Comparison of ENCODE assay signal across 14 mouse cellular contexts in genomic region chr8:13025487-13026224, GRCm38 (mm10). TPM values are rescaled to one million over a fixed set of nuclear protein-coding genes. Genes with fewer than 3 reads are reported as not detected.
DNase-seq lines count a peak whose midpoint lies in the region; ATAC-seq lines count a peak whose summit lies in the region.
"Had no signal": no experiment of that assay in that cellular context is flagged by ENCODE, and none has a peak within 500 bp of the region (broad histone marks: within the 10 kb centered on the region; RNA-seq: fewer than 3 reads in every experiment).

Gene F7 (plus strand): TSS chr8:13026034.

- 65% methylated on average over 10 of the region's 10 CpGs for WGBS in hindbrain, embryonic 10.5 days
- WGBS in hindbrain, embryonic 12.5 days: 62% methylated on average over 10 of the region's 10 CpGs

- H3K9ac ChIP-seq in hindbrain, embryonic 12.5 days: no peak within 1 kb of the TSS
- H3K9ac ChIP-seq: embryonic facial prominence, embryonic 15.5 days; midbrain, embryonic 15.5 days had no signal

- H3K27me3 ChIP-seq in hindbrain, embryonic 10.5 days (ENCODE audit: insufficient read depth, poor library complexity, severe bottlenecking): no peaks in the 10 kb centered on the region
- no peaks in the 10 kb centered on the region for H3K27me3 ChIP-seq in hindbrain, embryonic 12.5 days
- H3K27me3 ChIP-seq: embryonic facial prominence, embryonic 15.5 days; midbrain, embryonic 15.5 days had no signal

- no peaks in the 10 kb centered on the region for H3K9me3 ChIP-seq in hindbrain, embryonic 10.5 days
- H3K9me3 ChIP-seq in hindbrain, embryonic 12.5 days (replicated peaks): no peaks in the 10 kb centered on the region
- H3K9me3 ChIP-seq: embryonic facial prominence, embryonic 15.5 days; limb, embryonic 10.5 days; midbrain, embryonic 15.5 days had no signal

- H3K36me3 ChIP-seq in hindbrain, embryonic 10.5 days: peaks cover 5% of the 10 kb centered on the region; the same call in 1 of the 2 replicates
- H3K36me3 ChIP-seq in hindbrain, embryonic 12.5 days: peaks cover 5% of the 10 kb centered on the region; the same call in 1 of the 2 replicates
- H3K36me3 ChIP-seq: embryonic facial prominence, embryonic 15.5 days; limb, embryonic 10.5 days; midbrain, embryonic 15.5 days had no signal

- H3K4me3 ChIP-seq in hindbrain, embryonic 10.5 days: no peak within 1 kb of the TSS
- H3K4me3 ChIP-seq in hindbrain, embryonic 12.5 days: no peak within 1 kb of the TSS
- H3K4me3 ChIP-seq: embryonic facial prominence, embryonic 15.5 days; limb, embryonic 10.5 days; midbrain, embryonic 15.5 days had no signal

- DNase-seq in hindbrain, embryonic 10.5 days (ENCODE audit: low spot score): peak; percentile 55
- peak; percentile 36 for DNase-seq in embryo, embryonic 10.5 days (ENCODE audit: low spot score)
- peak; percentile 50 for DNase-seq in liver
- DNase-seq in lung, postnatal 10 days: peak; percentile 61
- no peak for DNase-seq in ovary, adult 18-20 months (ENCODE audit: low spot score)
- no peak for DNase-seq in left cerebral cortex, postnatal 10 days (ENCODE audit: extremely low spot score in 1 of 2, low spot score in 2 of 2)
- DNase-seq: cerebellum, adult 18-20 months; heart, postnatal 36 days; thymus, postnatal 14 days had no signal

- H3K4me1 ChIP-seq in hindbrain, embryonic 10.5 days (replicated peaks): peaks cover 14% of the 10 kb centered on the region
- H3K4me1 ChIP-seq in hindbrain, embryonic 12.5 days: peaks cover 2% of the 10 kb centered on the region; the same call in 1 of the 2 replicates
- H3K4me1 ChIP-seq: embryonic facial prominence, embryonic 15.5 days; midbrain, embryonic 15.5 days had no signal

- H3K27ac ChIP-seq in hindbrain, embryonic 10.5 days: no peak within 1 kb of the TSS; the same call in 1 of the 2 replicates
- no peak within 1 kb of the TSS for H3K27ac ChIP-seq in hindbrain, embryonic 12.5 days
- H3K27ac ChIP-seq: embryonic facial prominence, embryonic 15.5 days; limb, embryonic 10.5 days; midbrain, embryonic 15.5 days had no signal

- no peak within 1 kb of the TSS for H3K4me2 ChIP-seq in hindbrain, embryonic 12.5 days (replicated peaks)
- H3K4me2 ChIP-seq: embryonic facial prominence, embryonic 15.5 days; midbrain, embryonic 15.5 days had no signal

- intact Hi-C loops in left cerebral cortex, postnatal 10 days (cut with DNase I): no loop called here

- no peak for ATAC-seq in hindbrain, embryonic 12.5 days (ENCODE audit: low FRiP score)
- no peak for ATAC-seq in erythroid progenitor cell, adult 5-6 weeks (replicated peaks; ENCODE audit: low FRiP score, poor library complexity, severe bottlenecking)
- ATAC-seq: midbrain, embryonic 15.5 days had no signal

RNA-seq across cellular contexts. Expression of gene F7, which starts in this region (rescaled TPM):
- 0.10 and 0.34 TPM in 2 replicates for polyA plus RNA-seq in hindbrain, embryonic 10.5 days (2016; fragmentation: Nextera tagmentation; extraction: Ambion mirVana)
- not detected in 2 replicates for polyA plus RNA-seq in hindbrain, embryonic 12.5 days (2016; fragmentation: Nextera tagmentation; extraction: Ambion mirVana)
- total RNA-seq in left cerebral cortex, postnatal 10 days (2021): not detected
- total RNA-seq in erythroid progenitor cell, adult 5-6 weeks (2015; ENCODE audit: low replicate concordance): not detected in 2 replicates
- total RNA-seq in erythroid progenitor cell, adult 5-6 weeks (2017; ENCODE audit: low replicate concordance): not detected in 2 replicates
- polyA plus RNA-seq: limb, embryonic 10.5 days; midbrain, embryonic 15.5 days had no signal

Comparison
In these comparisons a context has a peak if more than half of its experiments do, and no peak if none do; other contexts are left out.
1. Peak in DNase-seq in hindbrain, embryonic 10.5 days; RNA of the gene not detected or under 1 TPM.
2. DNase-seq: peak in embryo, embryonic 10.5 days (single experiment), liver (single experiment) and lung, postnatal 10 days (single experiment); none in ovary, adult 18-20 months (single experiment) and left cerebral cortex, postnatal 10 days (0 of 2).